In genomic region chr2:84183624-84184287, GRCm38 (mm10) we compare ENCODE assay signal across 12 mouse cellular contexts.
A peak's percentile ranks its signal among the peaks of the same experiment; 100 is the strongest.
DNase-seq lines count a peak whose midpoint lies in the region; ATAC-seq and TF ChIP-seq lines count a peak whose summit lies in the region.
"Had no signal": no experiment of that assay in that cellular context is flagged by ENCODE, and none has a peak within 500 bp of the region (broad histone marks: within the 10 kb centered on the region; RNA-seq: fewer than 3 reads in every experiment).

No protein-coding gene starts in this region.

- intact Hi-C loops in heart, postnatal 14 days (cut with DNase I) = loop anchor here (5.0 kb wide), 2 partner anchors 59 to 116 kb away; no protein-coding TSS in a partner anchor

- peaks cover 20% of the 10 kb centered on the region for H3K4me1 ChIP-seq in heart, embryonic 13.5 days
- H3K4me1 ChIP-seq in liver, embryonic 12.5 days = peaks cover 9% of the 10 kb centered on the region; the same call in 1 of the 2 replicates

- H3K27me3 ChIP-seq in Patski = peaks cover 12% of the 10 kb centered on the region
- no peaks in the 10 kb centered on the region for H3K27me3 ChIP-seq in heart, embryonic 13.5 days (replicated peaks)
- no peaks in the 10 kb centered on the region for H3K27me3 ChIP-seq in liver, embryonic 12.5 days (replicated peaks)
- H3K27me3 ChIP-seq: CH12.LX had no signal

- H3K27ac ChIP-seq in heart, embryonic 13.5 days (replicated peaks) = peak overlapping the region; percentile 76
- no peak overlapping the region for H3K27ac ChIP-seq in liver, embryonic 12.5 days

- TF ChIP-seq CTCF in Patski (IDR thresholded peaks at IDR 0.05) = no peak

- H3K9me3 ChIP-seq in heart, embryonic 13.5 days = no peaks in the 10 kb centered on the region
- H3K9me3 ChIP-seq in liver, embryonic 12.5 days (replicated peaks) = no peaks in the 10 kb centered on the region

- H3K4me2 ChIP-seq in heart, embryonic 13.5 days = peak overlapping the region; percentile 48
- H3K4me2 ChIP-seq in liver, embryonic 12.5 days = peak overlapping the region; percentile 42; the same call in 1 of the 2 replicates

- 22% methylated on average over 5 of the region's 5 CpGs for WGBS in heart, embryonic 13.5 days
- WGBS in liver, embryonic 12.5 days (ENCODE audit: insufficient replicate concordance) = 31% methylated on average over 5 of the region's 5 CpGs

- no peak overlapping the region for H3K4me3 ChIP-seq in heart, embryonic 13.5 days
- no peak overlapping the region for H3K4me3 ChIP-seq in liver, embryonic 12.5 days
- H3K4me3 ChIP-seq: myocyte had no signal

- CTCF ChIA-PET in Patski (lab: Charles Lee) = interaction anchor here (0.9 kb wide), 1 partner anchor 69 kb away, joined by 3 read pairs; no protein-coding TSS in a partner anchor

- in situ Hi-C loops in Patski (cut with MboI; ENCODE audit: low pct_unique_long_range_greater_than_20kb) = no loop called here

- no peaks in the 10 kb centered on the region for H3K36me3 ChIP-seq in heart, embryonic 13.5 days
- H3K36me3 ChIP-seq in liver, embryonic 12.5 days = no peaks in the 10 kb centered on the region

- H3K9ac ChIP-seq in heart, embryonic 13.5 days = peak overlapping the region; percentile 40; the same call in 1 of the 2 replicates
- H3K9ac ChIP-seq in liver, embryonic 12.5 days = no peak overlapping the region

- POLR2A ChIA-PET in Patski (lab: Charles Lee) = no interaction called here

- no peak for ATAC-seq in Patski
- no peak for ATAC-seq in heart, embryonic 13.5 days (ENCODE audit: extremely low read depth, insufficient number of reproducible peaks, low FRiP score, low TSS enrichment)
- no peak for ATAC-seq in liver, embryonic 12.5 days
- ATAC-seq: intestine, postnatal 0 days had no signal

- peak; percentile 87 for DNase-seq in heart, adult 11 months
- no peak for DNase-seq in heart, postnatal 14 days
- peak; percentile 20 for DNase-seq in Patski (ENCODE audit: low read depth, low spot score)
- DNase-seq in layer of hippocampus, adult 9-10 months (ENCODE audit: low spot score) = no peak
- DNase-seq in right cerebral cortex, postnatal 4 days = no peak
- no peak for DNase-seq in thymus, postnatal 25 days
- DNase-seq: thymus, adult 2 months had no signal

Comparison
In these comparisons a context has a peak if more than half of its experiments do, and no peak if none do; other contexts are left out.
1. DNase-seq: peak in heart, adult 11 months (single experiment) and Patski (single experiment); none in heart, postnatal 14 days (0 of 2), layer of hippocampus, adult 9-10 months (single experiment), right cerebral cortex, postnatal 4 days (single experiment) and thymus, postnatal 25 days (single experiment).